Mouse (Mus musculus) spleen, adult 18-20 months (tissue): ENCODE results near the gene Rfc1.
A peak's percentile ranks its signal among the peaks of the same experiment; 100 is the strongest.
"Not testable (repeated sequence)": the region's sequence is repeated elsewhere in the genome, so short reads cannot be mapped to it uniquely, and the experiment has no call there.

ENCODE experiments used
- DNase-seq, 2 experiments: peaks; one replicate each; pipeline ENCODE4 v3.0.0; 2022; ENCODE audit warnings: mixed read lengths in 2 of 2

The Rfc1 gene

DNA sequence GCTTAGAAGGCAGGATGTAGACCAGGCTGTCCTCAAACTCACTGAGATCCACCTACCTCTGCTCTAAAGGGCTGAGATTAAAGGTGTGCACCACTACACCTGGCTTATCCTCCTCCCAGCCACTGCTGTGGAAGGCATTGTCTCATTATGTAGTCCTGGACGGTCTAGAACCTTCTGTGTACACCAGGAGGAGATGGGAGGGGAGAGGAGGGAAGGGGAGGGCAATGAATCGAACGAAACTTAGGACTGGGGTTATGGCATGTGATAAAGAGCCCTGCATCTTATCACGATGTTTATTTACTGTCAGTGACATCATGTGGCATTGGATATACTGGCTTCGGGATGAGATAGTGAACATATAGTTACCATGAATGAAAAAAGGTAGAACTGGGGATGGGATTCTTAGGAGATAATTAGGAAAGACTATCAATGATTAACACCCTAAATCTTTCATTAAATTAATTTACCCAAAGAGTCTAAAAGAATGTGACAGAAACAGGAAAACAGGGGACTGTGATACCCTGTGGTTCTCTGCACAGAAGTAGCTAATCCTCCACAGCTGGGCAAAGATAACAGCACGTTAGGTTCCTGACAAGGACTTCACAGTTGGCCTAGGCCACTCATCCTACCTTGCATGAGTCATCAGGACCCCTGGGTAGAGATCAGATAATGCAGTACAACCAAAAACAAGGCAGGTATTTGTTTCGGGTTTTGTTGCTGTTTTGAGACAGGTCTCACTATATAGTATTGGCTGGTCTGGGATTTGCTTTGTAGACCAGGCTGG, 37.1 kb downstream of the Rfc1 start:
- no peak for DNase-seq

- no peak for DNase-seq
Observed at GRCm38 (mm10) chr5:65294270-65294669, 41.2 kb downstream of the Rfc1 start.

GRCm38 (mm10) chr5:65293627-65294026, 41.8 kb downstream of the Rfc1 start:
- DNase-seq: no peak

DNA sequence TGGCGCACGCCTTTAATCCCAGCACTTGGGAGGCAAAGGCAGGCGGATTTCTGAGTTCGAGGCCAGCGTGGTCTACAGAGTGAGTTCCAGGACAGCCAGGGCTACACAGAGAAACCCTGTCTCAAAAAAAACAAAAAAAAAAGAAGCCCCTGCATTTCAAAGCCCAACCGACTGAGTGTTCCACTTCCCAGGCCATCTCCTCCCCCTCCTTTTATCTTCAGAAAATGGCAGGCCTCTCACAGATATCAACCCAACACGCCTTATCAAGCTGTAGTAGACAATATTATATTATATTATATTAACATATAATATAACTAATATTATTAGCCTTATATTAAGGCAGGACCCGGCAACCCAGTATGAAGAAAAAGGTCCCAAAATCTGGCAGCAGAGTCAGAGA, 46.5 kb downstream of the Rfc1 start:
- DNase-seq: not testable (repeated sequence)

DNA sequence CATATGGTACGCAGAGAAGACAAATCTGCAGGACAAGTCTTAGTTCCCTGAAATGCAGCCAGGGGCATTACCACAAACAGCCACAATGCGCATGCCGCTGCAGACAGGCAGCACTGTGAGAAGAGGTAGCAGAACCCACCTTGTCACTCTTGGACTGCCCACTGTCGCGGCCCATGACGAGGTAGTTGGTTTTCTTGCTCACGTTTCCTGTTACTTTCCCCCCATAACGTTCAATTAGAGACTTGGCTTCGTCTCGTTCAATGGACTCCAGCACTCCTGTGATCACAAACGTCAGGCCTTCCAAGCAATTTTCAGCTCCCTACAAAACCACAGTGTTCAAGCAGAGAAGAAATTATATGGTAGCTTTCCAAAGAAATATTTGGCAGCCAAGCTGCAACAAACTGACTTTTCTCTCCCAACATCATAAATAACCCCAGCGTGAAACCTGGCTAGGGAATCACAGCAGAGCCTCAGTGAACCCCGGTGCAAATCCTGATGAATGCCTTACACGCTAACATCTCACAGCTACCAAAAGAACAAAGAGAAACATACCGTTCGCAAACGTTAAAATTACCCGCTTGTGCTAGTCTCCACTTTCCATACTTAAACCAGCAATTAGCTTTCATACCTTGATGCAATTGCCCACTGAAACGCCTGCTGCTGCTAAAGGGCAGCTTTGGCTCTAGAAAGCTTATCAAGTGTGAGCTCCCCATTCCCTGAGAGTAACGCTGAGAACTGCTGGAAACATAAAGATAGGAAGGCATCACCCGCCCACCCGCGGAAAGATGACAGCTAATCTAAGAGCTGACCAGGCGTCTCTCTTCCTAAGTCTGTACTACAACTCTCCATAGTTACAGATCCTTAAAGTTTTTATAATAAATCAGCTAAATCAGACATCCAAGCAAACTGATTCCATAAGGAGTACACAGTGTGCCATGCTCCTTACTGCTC, 47.4 kb downstream of the Rfc1 start:
- no peak for DNase-seq

DNA sequence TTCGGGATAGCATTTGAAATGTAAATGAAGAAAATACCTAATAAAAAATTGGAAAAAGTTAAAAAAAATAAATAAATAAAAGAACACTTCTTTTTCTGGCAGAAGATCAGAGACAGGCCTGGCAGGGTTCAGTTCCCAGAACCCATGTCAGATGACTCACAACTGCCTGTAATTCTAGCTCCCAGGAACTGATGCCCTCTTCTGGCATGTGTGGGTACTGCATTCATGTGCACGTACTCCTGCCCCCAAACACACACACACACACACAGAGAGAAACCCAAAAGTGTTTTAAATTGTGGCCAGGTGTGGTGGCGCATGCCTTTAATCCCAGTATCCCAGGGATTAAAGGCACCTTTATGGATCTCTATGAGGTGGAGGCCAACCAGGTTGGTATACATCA, 51.3 kb downstream of the Rfc1 start:
- peak in 1 of 2 experiments; percentile 17 for DNase-seq

- no peak for DNase-seq
Observed at GRCm38 (mm10) chr5:65281216-65281615, 54.3 kb downstream of the Rfc1 start.

GRCm38 (mm10) chr5:65279133-65279651, 56.3 kb downstream of the Rfc1 start:
- DNase-seq: no peak

GRCm38 (mm10) chr5:65273966-65274365, 61.5 kb downstream of the Rfc1 start:
- DNase-seq: no peak

- no peak for DNase-seq
Observed at GRCm38 (mm10) chr5:65257910-65258505, 77.5 kb downstream of the Rfc1 start.

DNA sequence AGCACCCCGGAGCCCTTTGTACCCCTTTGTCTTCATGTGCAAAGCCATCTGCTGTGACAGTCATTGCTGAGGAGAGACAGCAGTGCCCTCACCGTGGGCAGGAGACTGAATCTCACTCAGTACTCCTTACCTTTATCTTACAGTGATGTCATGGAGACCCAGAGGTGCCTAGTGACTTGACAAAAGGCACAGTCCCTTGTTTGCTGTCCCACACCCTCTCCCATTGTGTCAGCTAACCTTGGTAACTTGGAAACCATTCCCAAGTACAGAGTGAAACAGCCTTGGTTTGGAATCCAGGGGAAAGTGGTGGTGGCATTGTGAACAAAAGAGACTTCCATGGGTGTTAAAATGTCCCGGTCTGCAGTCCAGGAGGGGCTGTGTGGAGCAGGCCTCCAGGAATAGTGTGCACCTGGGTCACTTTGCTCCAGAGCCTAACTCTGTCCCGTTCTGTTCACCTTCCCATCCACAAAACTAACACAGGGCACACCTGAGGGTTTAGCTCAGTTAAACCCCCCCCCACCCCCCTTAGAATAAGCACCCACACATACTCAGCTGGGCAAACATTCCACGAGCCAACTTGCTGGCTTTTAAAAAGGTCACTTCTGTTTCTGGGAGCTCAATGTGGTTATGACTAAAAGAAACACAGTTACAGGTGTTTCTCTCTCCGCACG, 85.2 kb downstream of the Rfc1 start:
- DNase-seq: no peak

DNA sequence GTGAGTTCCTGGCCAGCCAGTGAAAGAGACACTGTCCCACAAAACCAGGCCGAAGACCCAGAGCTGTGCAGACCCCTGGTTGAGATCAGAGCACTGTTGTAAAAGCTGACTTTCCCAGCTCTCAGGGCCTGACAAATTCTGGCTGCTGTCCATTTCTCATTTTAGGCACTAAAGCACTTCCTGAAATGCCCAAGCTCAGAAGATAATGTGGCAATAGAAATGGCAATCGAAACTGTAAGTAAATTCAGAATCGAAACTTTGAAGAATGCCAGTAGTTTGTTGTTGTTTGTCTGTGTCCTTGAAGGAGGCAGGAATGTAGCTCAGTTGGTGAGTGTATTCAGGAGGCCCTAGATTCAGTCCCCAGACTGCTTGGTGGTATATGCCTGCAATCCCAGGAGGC, 88.2 kb downstream of the Rfc1 start:
- DNase-seq: no peak

GRCm38 (mm10) chr5:65242740-65243139, 92.7 kb downstream of the Rfc1 start:
- DNase-seq: no peak

DNA sequence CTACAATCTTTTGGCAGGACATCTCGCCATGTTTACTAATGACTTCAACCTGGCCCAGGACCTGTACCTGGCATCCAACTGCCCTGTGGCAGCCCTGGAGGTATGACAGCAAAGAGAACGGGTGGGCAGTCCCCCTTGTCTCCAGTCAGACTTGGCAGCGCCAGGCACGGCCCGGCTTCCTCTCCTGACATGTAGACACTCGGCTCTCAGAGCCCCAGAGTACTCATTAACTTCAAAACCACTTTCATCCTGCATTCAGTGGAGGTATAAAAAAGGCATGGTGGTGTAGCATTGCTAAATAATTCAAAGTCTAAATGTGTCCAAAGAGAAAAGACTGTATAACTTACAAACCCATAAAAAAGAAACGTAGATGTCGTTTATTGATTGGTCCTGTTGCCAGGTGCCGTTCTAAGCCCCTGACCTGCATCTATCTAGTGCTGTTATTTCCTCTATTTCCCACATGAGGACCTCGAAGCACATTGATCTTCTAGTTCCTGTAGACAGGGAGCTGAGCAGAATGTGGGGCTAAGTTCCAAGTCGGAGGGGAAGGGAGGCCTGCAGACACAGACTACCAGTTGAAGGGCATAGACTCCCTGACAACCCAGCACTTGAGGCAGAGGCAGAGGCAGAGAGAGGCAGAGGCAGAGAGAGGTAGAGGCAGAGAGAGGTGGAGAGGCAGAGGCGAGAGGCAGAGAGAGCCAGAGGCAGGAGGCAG, 104.0 kb downstream of the Rfc1 start:
- no peak for DNase-seq

DNA sequence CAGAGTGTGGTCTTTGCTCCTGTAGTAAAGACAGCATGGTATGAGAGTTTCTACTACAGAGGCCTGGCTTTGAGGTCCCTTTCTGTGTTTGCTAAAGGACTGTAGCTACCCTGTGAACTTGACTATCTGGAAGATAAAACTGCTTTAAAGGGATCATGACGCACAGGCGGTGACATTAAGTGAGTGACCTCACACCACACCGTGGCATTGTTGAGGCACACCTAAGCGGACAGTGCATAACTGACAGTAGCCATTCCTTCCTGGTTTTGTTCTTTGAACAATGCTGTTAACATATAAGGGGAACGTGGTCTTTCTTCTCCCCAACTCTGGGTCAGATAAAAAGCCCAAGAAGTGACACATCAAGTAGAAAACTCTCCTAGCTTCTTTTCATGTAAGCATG, 111.4 kb downstream of the Rfc1 start:
- DNase-seq: no peak

DNA sequence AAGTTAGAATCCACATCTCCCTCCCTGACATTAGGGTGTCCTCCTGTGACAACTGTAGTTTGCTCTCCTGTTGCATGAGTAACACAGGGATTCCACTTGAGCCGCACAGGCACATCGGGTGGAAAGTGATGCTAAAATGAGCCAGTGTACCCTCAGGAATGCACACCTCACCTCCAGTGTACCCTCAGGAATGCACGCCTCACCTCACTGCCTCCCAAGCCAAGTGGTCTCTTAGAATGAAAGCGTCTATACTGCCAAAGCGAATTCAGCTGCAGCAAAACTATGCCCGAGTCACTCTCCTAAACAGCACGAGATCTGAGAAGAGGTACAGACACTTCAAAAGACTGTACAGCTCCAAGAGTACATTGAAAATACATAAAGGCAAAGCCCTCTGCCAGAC, 114.4 kb downstream of the Rfc1 start:
- no peak for DNase-seq

GRCm38 (mm10) chr5:65217305-65218269, 117.9 kb downstream of the Rfc1 start:
- no peak for DNase-seq

DNA sequence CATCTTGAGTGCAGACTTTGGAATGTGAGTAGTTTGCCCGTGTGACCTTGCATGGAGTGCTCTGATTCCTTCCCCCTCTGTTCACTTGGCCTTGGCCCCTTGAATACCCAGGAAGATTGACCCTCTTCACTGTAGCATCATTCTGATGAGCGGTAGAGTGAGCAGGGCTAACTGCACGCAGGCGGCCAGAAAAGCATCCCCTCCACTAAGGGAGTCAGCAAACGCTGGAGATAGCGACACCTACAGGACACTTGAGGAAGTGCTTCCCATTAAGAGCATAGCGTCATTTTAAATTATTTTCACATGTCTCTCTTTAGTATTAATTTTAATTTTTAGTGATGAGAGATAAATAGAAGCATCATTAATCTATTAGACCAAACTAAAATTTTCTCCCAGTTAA, 122.1 kb downstream of the Rfc1 start:
- peak in 1 of 2 experiments; percentile 34 for DNase-seq
